Mouse (Mus musculus) left cerebral cortex, adult 9 months (tissue): ENCODE measurements around the gene Acot4.
"Not testable (repeated sequence)": the region's sequence is repeated elsewhere in the genome, so short reads cannot be mapped to it uniquely, and the experiment has no call there.

ENCODE experiments used
- DNase-seq, 2 experiments: peaks; one replicate each; pipeline ENCODE4 v3.0.0; 2022; ENCODE audit warnings: low spot score in 2 of 2

Gene Acot4

GRCm38 (mm10) chr12:84077371-84077990 is 39.3 kb downstream of the Acot4 start:
- no peak for DNase-seq

- DNase-seq = no peak
Observed at GRCm38 (mm10) chr12:84083842-84084241, 45.7 kb downstream of the Acot4 start.

GRCm38 (mm10) chr12:84084581-84084980 is 46.4 kb downstream of the Acot4 start:
- DNase-seq = no peak

GRCm38 (mm10) chr12:84094666-84095065 is 56.5 kb downstream of the Acot4 start:
- not testable (repeated sequence) for DNase-seq
